Comparison of ENCODE assay signal across 19 mouse cellular contexts in genomic region chr9:102356516-102356915, GRCm38 (mm10). TPM values are rescaled to one million over a fixed set of nuclear protein-coding genes. Genes with fewer than 3 reads are reported as not detected.
"Had no signal": no experiment of that assay in that cellular context is flagged by ENCODE, and none has a peak within 500 bp of the region (broad histone marks: within the 10 kb centered on the region; RNA-seq: fewer than 3 reads in every experiment).

No protein-coding gene starts in this region.

- H3K4me2 ChIP-seq: lung, embryonic 14.5 days; midbrain, embryonic 13.5 days; midbrain, embryonic 15.5 days; neural tube, embryonic 13.5 days; neural tube, embryonic 15.5 days had no signal

- H3K4me3 ChIP-seq: midbrain, embryonic 10.5 days; midbrain, embryonic 13.5 days; midbrain, embryonic 15.5 days; myocyte; neural tube, embryonic 13.5 days; neural tube, embryonic 15.5 days had no signal

- ATAC-seq: midbrain, embryonic 13.5 days; midbrain, embryonic 15.5 days had no signal

- H3K36me3 ChIP-seq: midbrain, embryonic 10.5 days; midbrain, embryonic 13.5 days; midbrain, embryonic 15.5 days; neural tube, embryonic 13.5 days; neural tube, embryonic 15.5 days had no signal

- H3K9ac ChIP-seq: lung, embryonic 14.5 days; midbrain, embryonic 13.5 days; midbrain, embryonic 15.5 days; neural tube, embryonic 13.5 days; neural tube, embryonic 15.5 days had no signal

- DNase-seq: lung, adult 18-20 months; lung, embryonic 14.5 days; lung, postnatal 10 days; lung, postnatal 4 days; retina, postnatal 1 day; right cerebral cortex, adult 18-20 months; right cerebral cortex, postnatal 25 days; right cerebral cortex, postnatal 4 days; spleen, adult 18-20 months; thymus, adult 18-20 months; thymus, postnatal 14 days; thymus, postnatal 36 days had no signal

- H3K9me3 ChIP-seq: midbrain, embryonic 10.5 days; midbrain, embryonic 13.5 days; midbrain, embryonic 15.5 days; neural tube, embryonic 13.5 days; neural tube, embryonic 15.5 days had no signal

- H3K27ac ChIP-seq: midbrain, embryonic 10.5 days; midbrain, embryonic 13.5 days; midbrain, embryonic 15.5 days; neural tube, embryonic 13.5 days; neural tube, embryonic 15.5 days had no signal

RNA-seq across cellular contexts. Expression of gene Ephb1, which starts 2.0 kb away (rescaled TPM):
- total RNA-seq: megakaryocyte, adult 5-6 weeks had no signal
